Mouse (Mus musculus) liver, adult 2 months (tissue): ENCODE measurements at regions not wholly inside any gene's neighbourhood (a gene's known extent, or its start where the extent isn't known, plus 50 kb on each side); places are given as distances from the start of the nearest gene placed in this dataset.

ENCODE experiments used
- CTCF ChIP-seq: fragments of 200-500 bp; IDR thresholded peaks from 2 replicates; pipeline ENCODE4 v1.5.1; 2011; ENCODE audit warnings: low read depth, low read length, control low read depth
- POLR2A ChIP-seq: fragments of 200-500 bp; IDR thresholded peaks from 2 replicates; pipeline ENCODE4 v1.6.1; 2011; ENCODE audit warnings: low read length, control low read depth; ENCODE audit not compliant: insufficient read depth; ENCODE audit errors: extremely low read depth

- no peak for TF ChIP-seq CTCF
- TF ChIP-seq POLR2A = no peak
Observed at GRCm38 (mm10) chr6:31615426-31615970, 51.7 kb upstream of the Podxl start.
